Mouse (Mus musculus) intestine, embryonic 16.5 days (tissue): ENCODE data around the gene Spop. TPM values are rescaled to one million over a fixed set of nuclear protein-coding genes. Genes with fewer than 3 reads are reported as not detected.

Experiments used
- ATAC-seq: fragments of 200-750 bp; cut with Nextera tagmentation; 2 replicates; pipeline ENCODE4 v1.8.0; 2017; ENCODE audit warnings: moderate TSS enrichment, moderate library complexity
- H3K27ac ChIP-seq: fragments of 300-500 bp; sonication (generic); 2 replicates; pipeline ENCODE4 v1.5.1; 2014; ENCODE audit warnings: mild to moderate bottlenecking, low read length
- H3K27me3 ChIP-seq: fragments of 300-500 bp; sonication (generic); replicated peaks from 2 replicates; pipeline ENCODE4 v1.6.1; 2014; ENCODE audit warnings: low read length, control low read depth, mixed read lengths; ENCODE audit not compliant: control insufficient read depth, insufficient read depth
- H3K36me3 ChIP-seq: fragments of 300-500 bp; sonication (generic); 2 replicates; pipeline ENCODE4 v1.6.1; 2014; ENCODE audit warnings: low read length, control low read depth; ENCODE audit not compliant: control insufficient read depth, insufficient read depth
- H3K4me1 ChIP-seq: fragments of 300-500 bp; sonication (generic); 2 replicates; pipeline ENCODE4 v1.6.1; 2014; ENCODE audit warnings: low read length, control low read depth, mixed read lengths; ENCODE audit not compliant: control insufficient read depth, insufficient read depth
- H3K4me2 ChIP-seq: fragments of 300-500 bp; sonication (generic); 2 replicates; pipeline ENCODE4 v1.6.1; 2014; ENCODE audit warnings: low read depth, low read length, control low read depth
- H3K4me3 ChIP-seq: fragments of 300-500 bp; sonication (generic); 2 replicates; pipeline ENCODE4 v1.5.1; 2014; ENCODE audit warnings: mild to moderate bottlenecking, low read length
- H3K9ac ChIP-seq: fragments of 300-500 bp; sonication (generic); 2 replicates; pipeline ENCODE4 v1.6.1; 2014; ENCODE audit warnings: low read depth, low read length
- H3K9me3 ChIP-seq: fragments of 300-500 bp; sonication (generic); 2 replicates; pipeline ENCODE4 v1.6.1; 2016; ENCODE audit warnings: low read length, control low read depth; ENCODE audit not compliant: control insufficient read depth
- WGBS: fragments of 180-500 bp; shearing (Covaris S2); extraction: QIAGEN DNeasy Blood & Tissue Kit; methylation state at CpG from one replicate; pipeline ENCODE4 v1.1.7; 2014; 5-methylcytosine and 5-hydroxymethylcytosine counted together
- polyA plus RNA-seq: library from polyadenylated mRNA; unstranded; fragments of >200 nt; fragmentation: Nextera tagmentation; extraction: Ambion mirVana; gene quantifications from 2 replicates; pipeline ENCODE4 v1.2.1, GENCODE M21; 2015

Spop gene
- polyA plus RNA-seq, 1 experiment from 2014 or later, result 127 TPM

GRCm38 (mm10) chr11:95476323-95476722 lies 62.4 kb downstream of the Spop start:
- Histone ChIP-seq H3K9ac (no peak overlapping the region), H3K4me2 (no peak overlapping the region), H3K9me3 (no peaks in the 10 kb centered on the region), H3K27me3 (no peaks in the 10 kb centered on the region), H3K4me3 (no peak overlapping the region), H3K27ac (no peak overlapping the region), H3K4me1 (no peaks in the 10 kb centered on the region), H3K36me3 (peaks cover 3% of the 10 kb centered on the region; the same call in 1 of the 2 replicates)
- no peak for ATAC-seq
- WGBS, result 81% methylated on average over 7 of the region's 7 CpGs

- H3K27me3 ChIP-seq, result no peaks in the 10 kb centered on the region
- H3K36me3 ChIP-seq, result peaks cover 3% of the 10 kb centered on the region; the same call in 1 of the 2 replicates
These were observed 65.6 kb downstream of the Spop start for GRCm38 (mm10) chr11:95479458-95479857.

GRCm38 (mm10) chr11:95480662-95481061 lies 66.8 kb downstream of the Spop start:
- Histone ChIP-seq H3K36me3 (peaks cover 3% of the 10 kb centered on the region; the same call in 1 of the 2 replicates), H3K27ac (no peak overlapping the region), H3K9ac (no peak overlapping the region), H3K27me3 (no peaks in the 10 kb centered on the region), H3K4me3 (no peak overlapping the region), H3K9me3 (no peaks in the 10 kb centered on the region), H3K4me1 (no peaks in the 10 kb centered on the region), H3K4me2 (no peak overlapping the region)
- ATAC-seq, result no peak
- 88% methylated on average over 4 of the region's 4 CpGs for WGBS

More at GRCm38 (mm10) chr11:95479458-95479857, 65.6 kb downstream of the Spop start:
- H3K4me1 ChIP-seq, result no peaks in the 10 kb centered on the region
- no peak overlapping the region for H3K4me2 ChIP-seq
- no peak overlapping the region for H3K27ac ChIP-seq
- H3K9ac ChIP-seq, result no peak overlapping the region
- H3K4me3 ChIP-seq, result no peak overlapping the region
- H3K9me3 ChIP-seq, result no peaks in the 10 kb centered on the region
- 83% methylated on average over 4 of the region's 4 CpGs for WGBS
- no peak for ATAC-seq

GRCm38 (mm10) chr11:95485634-95486033 lies 71.8 kb downstream of the Spop start:
- WGBS, result 94% methylated on average over 18 of the region's 18 CpGs
- no peak overlapping the region for H3K27ac ChIP-seq
- no peak for ATAC-seq

GRCm38 (mm10) chr11:95487237-95487636 lies 73.4 kb downstream of the Spop start:
- Histone ChIP-seq H3K27ac (no peak overlapping the region), H3K4me1 (no peaks in the 10 kb centered on the region), H3K4me2 (no peak overlapping the region), H3K9me3 (no peaks in the 10 kb centered on the region), H3K27me3 (no peaks in the 10 kb centered on the region), H3K4me3 (no peak overlapping the region), H3K9ac (no peak overlapping the region), H3K36me3 (no peaks in the 10 kb centered on the region; the same call in 1 of the 2 replicates)
- 98% methylated on average over 2 of the region's 2 CpGs for WGBS
- ATAC-seq, result no peak

More at GRCm38 (mm10) chr11:95485634-95486033, 71.8 kb downstream of the Spop start:
- no peaks in the 10 kb centered on the region for H3K27me3 ChIP-seq
- H3K4me3 ChIP-seq, result no peak overlapping the region
- H3K36me3 ChIP-seq, result no peaks in the 10 kb centered on the region; the same call in 1 of the 2 replicates
- H3K4me2 ChIP-seq, result no peak overlapping the region
- H3K9me3 ChIP-seq, result no peaks in the 10 kb centered on the region
- no peaks in the 10 kb centered on the region for H3K4me1 ChIP-seq
- no peak overlapping the region for H3K9ac ChIP-seq

GRCm38 (mm10) chr11:95490104-95490503 lies 76.2 kb downstream of the Spop start:
- no peak overlapping the region for H3K9ac ChIP-seq
- H3K4me1 ChIP-seq, result no peaks in the 10 kb centered on the region
- no peaks in the 10 kb centered on the region for H3K27me3 ChIP-seq
- H3K36me3 ChIP-seq, result no peaks in the 10 kb centered on the region; the same call in 1 of the 2 replicates
- no peak overlapping the region for H3K4me2 ChIP-seq
- H3K9me3 ChIP-seq, result no peaks in the 10 kb centered on the region
- ATAC-seq, result no peak
- WGBS, result 86% methylated on average over 14 of the region's 14 CpGs
- no peak overlapping the region for H3K4me3 ChIP-seq
- no peak overlapping the region for H3K27ac ChIP-seq

GRCm38 (mm10) chr11:95492256-95492655 lies 78.4 kb downstream of the Spop start:
- no peak overlapping the region for H3K9ac ChIP-seq
- H3K36me3 ChIP-seq, result no peaks in the 10 kb centered on the region; the same call in 1 of the 2 replicates
- ATAC-seq, result no peak
- no peak overlapping the region for H3K4me2 ChIP-seq
- H3K4me3 ChIP-seq, result no peak overlapping the region
- WGBS, result 82% methylated on average over 4 of the region's 4 CpGs
- H3K27me3 ChIP-seq, result no peaks in the 10 kb centered on the region
- no peaks in the 10 kb centered on the region for H3K4me1 ChIP-seq
- H3K27ac ChIP-seq, result no peak overlapping the region
- H3K9me3 ChIP-seq, result no peaks in the 10 kb centered on the region

- no peak overlapping the region for H3K4me2 ChIP-seq
- WGBS, result 80% methylated on average over 4 of the region's 4 CpGs
- no peaks in the 10 kb centered on the region for H3K4me1 ChIP-seq
- H3K9ac ChIP-seq, result no peak overlapping the region
- no peaks in the 10 kb centered on the region for H3K27me3 ChIP-seq
- no peak for ATAC-seq
- no peaks in the 10 kb centered on the region; the same call in 1 of the 2 replicates for H3K36me3 ChIP-seq
- H3K4me3 ChIP-seq, result no peak overlapping the region
- H3K27ac ChIP-seq, result no peak overlapping the region
- H3K9me3 ChIP-seq, result no peaks in the 10 kb centered on the region
These were observed 79.1 kb downstream of the Spop start for GRCm38 (mm10) chr11:95493010-95493409.

- Histone ChIP-seq H3K36me3 (no peaks in the 10 kb centered on the region), H3K27me3 (no peaks in the 10 kb centered on the region), H3K4me2 (no peak overlapping the region), H3K27ac (no peak overlapping the region), H3K4me3 (no peak overlapping the region), H3K9me3 (no peaks in the 10 kb centered on the region), H3K4me1 (no peaks in the 10 kb centered on the region), H3K9ac (no peak overlapping the region)
- WGBS, result 81% methylated on average over 9 of the region's 9 CpGs
- no peak for ATAC-seq
These were observed 80.1 kb downstream of the Spop start for GRCm38 (mm10) chr11:95493950-95494349.

GRCm38 (mm10) chr11:95494374-95494773 lies 80.5 kb downstream of the Spop start:
- H3K36me3 ChIP-seq, result no peaks in the 10 kb centered on the region
- H3K4me3 ChIP-seq, result no peak overlapping the region
- no peaks in the 10 kb centered on the region for H3K27me3 ChIP-seq
- WGBS, result 86% methylated on average over 3 of the region's 3 CpGs
- no peak overlapping the region for H3K4me2 ChIP-seq
- no peak for ATAC-seq
- H3K4me1 ChIP-seq, result no peaks in the 10 kb centered on the region
- no peak overlapping the region for H3K9ac ChIP-seq
- no peak overlapping the region for H3K27ac ChIP-seq
- H3K9me3 ChIP-seq, result no peaks in the 10 kb centered on the region
